Mouse (Mus musculus): ENCODE data around the gene Adam10.

The Adam10 gene

GRCm38 (mm10) chr9:70675117-70675516 is 3.7 kb upstream of the Adam10 start:
- WGBS: 82% methylated on average over 4 of the region's 4 CpGs

GRCm38 (mm10) chr9:70675961-70676360 is 2.8 kb upstream of the Adam10 start:
- 91% methylated on average over 5 of the region's 5 CpGs for WGBS

GRCm38 (mm10) chr9:70679132-70680091 is 615 bp downstream of the Adam10 start:
- WGBS: under 1% methylated on average over 95 of the region's 103 CpGs

GRCm38 (mm10) chr9:70682202-70682601 is 3.4 kb downstream of the Adam10 start:
- WGBS: 48% methylated on average over 1 of the region's 1 CpGs

GRCm38 (mm10) chr9:70688301-70688968 is 9.6 kb downstream of the Adam10 start:
- 84% methylated on average over 2 of the region's 2 CpGs for WGBS

GRCm38 (mm10) chr9:70689926-70690325 is 11.1 kb downstream of the Adam10 start:
- WGBS: 71% methylated on average over 3 of the region's 3 CpGs

- 73% methylated on average over 2 of the region's 2 CpGs for WGBS
Measured at GRCm38 (mm10) chr9:70691772-70692693, 13.2 kb downstream of the Adam10 start.

GRCm38 (mm10) chr9:70695723-70696122 is 16.9 kb downstream of the Adam10 start:
- WGBS: 73% methylated on average over 2 of the region's 2 CpGs

GRCm38 (mm10) chr9:70698090-70698489 is 19.3 kb downstream of the Adam10 start:
- 57% methylated on average over 1 of the region's 1 CpGs for WGBS

- 94% methylated on average over 5 of the region's 5 CpGs for WGBS
Measured at GRCm38 (mm10) chr9:70703597-70704203, 24.9 kb downstream of the Adam10 start.

- 89% methylated on average over 1 of the region's 1 CpGs for WGBS
Measured at GRCm38 (mm10) chr9:70706444-70706843, 27.6 kb downstream of the Adam10 start.

- WGBS: 59% methylated on average over 2 of the region's 2 CpGs
Measured at GRCm38 (mm10) chr9:70729544-70729943, 50.7 kb downstream of the Adam10 start.

GRCm38 (mm10) chr9:70733208-70733607 is 54.4 kb downstream of the Adam10 start:
- 100% methylated on average over 2 of the region's 2 CpGs for WGBS

GRCm38 (mm10) chr9:70739998-70740397 is 61.2 kb downstream of the Adam10 start:
- WGBS: 77% methylated on average over 5 of the region's 5 CpGs

GRCm38 (mm10) chr9:70751504-70752222 is 72.9 kb downstream of the Adam10 start:
- 95% methylated on average over 3 of the region's 3 CpGs for WGBS

- WGBS: 83% methylated on average over 5 of the region's 5 CpGs
Measured at GRCm38 (mm10) chr9:70760974-70761373, 82.2 kb downstream of the Adam10 start.

- WGBS: 86% methylated on average over 2 of the region's 2 CpGs
Measured at GRCm38 (mm10) chr9:70775517-70775916, 96.7 kb downstream of the Adam10 start.

GRCm38 (mm10) chr9:70782191-70782590 is 103.4 kb downstream of the Adam10 start:
- 74% methylated on average over 3 of the region's 3 CpGs for WGBS

- WGBS: 42% methylated on average over 7 of the region's 7 CpGs
Measured at GRCm38 (mm10) chr9:70788705-70789104, 109.9 kb downstream of the Adam10 start.

- 61% methylated on average over 4 of the region's 4 CpGs for WGBS
Measured at GRCm38 (mm10) chr9:70790621-70791020, 111.8 kb downstream of the Adam10 start.

All from cerebral cortex, adult 2 months (tissue).